Mouse (Mus musculus) ovary, adult 18-20 months (tissue): ENCODE results near the gene Fam173b.

ENCODE experiments used
- DNase-seq: peaks from one replicate; pipeline ENCODE4 v3.0.0; 2022; ENCODE audit warnings: low spot score, mixed read lengths

Fam173b gene

GRCm38 (mm10) chr15:31636091-31636595 is 34.5 kb downstream of the Fam173b start:
- DNase-seq, result peak; percentile 17

DNA sequence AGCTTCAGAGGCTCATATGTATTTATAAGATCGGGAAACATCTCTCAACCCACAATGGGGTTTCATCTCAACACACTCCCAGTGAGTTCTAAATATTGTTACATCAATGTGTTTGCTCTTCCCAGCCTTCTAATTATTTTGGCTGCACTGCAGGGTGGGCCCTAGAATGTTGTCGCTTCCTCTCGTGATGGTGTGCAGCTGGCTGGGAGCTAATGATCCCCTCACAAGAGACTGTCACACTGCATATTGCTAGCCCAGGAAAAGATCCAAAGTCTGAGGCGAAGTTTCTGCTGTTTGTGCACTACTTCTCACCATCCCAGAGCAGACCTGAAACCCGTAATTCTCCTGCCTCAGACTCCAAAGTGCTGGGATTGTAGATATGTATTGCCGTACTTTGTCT is 45.6 kb downstream of the Fam173b start:
- no peak for DNase-seq

GRCm38 (mm10) chr15:31647851-31648569 is 46.4 kb downstream of the Fam173b start:
- DNase-seq, result no peak

DNA sequence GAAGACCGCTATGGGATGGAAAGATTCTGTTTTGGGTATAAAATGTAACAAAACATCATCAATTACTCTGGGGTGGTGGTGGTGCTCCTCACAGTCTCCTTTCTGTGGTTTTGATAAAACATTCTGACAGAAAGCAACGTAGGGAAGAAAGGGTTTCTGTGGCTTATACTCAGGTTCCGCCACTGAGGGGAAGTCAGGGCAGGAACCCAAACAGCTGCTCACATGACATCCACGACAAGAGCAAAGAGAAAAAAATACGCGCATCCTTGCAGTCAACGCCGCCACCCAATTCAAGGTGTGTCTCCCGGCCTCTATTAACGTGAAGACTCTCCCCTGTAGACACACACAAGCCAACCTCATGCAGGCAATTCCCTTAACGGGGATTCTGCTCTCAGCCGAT is 48.0 kb downstream of the Fam173b start:
- no peak for DNase-seq

DNA sequence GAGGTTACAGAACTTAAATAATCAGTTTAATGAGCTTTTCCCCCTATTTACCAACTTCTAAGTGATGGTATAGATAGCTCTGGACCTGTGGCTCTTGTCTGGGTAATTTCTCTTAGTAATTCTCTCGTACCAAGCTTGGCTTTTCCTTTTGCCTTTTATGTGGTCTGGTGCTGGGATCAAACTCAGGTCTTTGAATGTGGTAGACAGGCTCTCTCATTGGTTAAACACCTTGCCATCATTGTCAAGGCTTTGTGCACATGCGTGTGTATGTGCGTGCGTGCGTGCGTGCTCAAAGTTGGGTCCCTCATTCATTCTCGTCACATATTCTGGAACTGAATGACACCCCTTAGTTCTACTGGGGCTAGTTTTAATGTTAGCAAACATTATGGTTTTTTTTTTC is 49.2 kb downstream of the Fam173b start:
- no peak for DNase-seq

GRCm38 (mm10) chr15:31660133-31660795 is 58.6 kb downstream of the Fam173b start:
- DNase-seq, result no peak

- DNase-seq, result no peak
These were observed 59.2 kb downstream of the Fam173b start for GRCm38 (mm10) chr15:31660844-31661243.

DNA sequence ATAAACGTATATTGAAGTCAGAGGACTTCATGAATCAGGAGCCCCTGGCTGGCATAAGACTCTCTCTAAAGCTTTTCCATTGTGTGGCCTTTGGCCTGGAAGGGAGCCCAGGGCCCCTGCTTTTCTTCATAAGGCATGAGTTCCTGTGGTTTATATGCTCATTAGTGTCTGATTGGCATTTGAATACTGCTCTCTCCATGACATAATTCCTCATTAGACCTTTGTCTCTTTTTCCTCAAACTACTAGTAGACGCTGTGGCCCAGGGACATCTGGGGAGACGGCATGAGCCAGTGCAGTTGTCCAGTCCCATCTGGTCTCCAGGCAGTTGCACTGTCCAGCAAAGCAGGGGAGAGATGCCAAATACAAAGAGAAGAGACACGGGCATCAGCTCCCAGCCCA is 60.1 kb downstream of the Fam173b start:
- no peak for DNase-seq

DNA sequence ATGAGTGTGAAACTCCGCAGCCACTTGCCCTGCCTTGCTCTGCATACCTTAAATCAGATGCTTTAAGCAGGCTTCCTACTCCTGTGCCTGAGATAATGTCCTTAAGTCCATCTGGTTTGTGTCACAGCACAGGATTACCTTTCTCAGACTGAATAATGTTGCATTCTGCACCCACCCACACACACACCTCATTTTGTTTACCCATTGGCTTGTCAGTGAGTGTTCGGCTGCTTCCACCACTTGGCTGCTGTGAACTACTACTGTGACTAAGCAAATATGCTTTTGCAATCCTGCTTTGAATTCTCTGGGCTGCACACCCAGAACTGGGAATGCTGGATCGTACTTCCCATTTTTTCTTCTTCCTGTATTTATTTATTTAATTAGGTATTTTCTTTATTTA is 61.4 kb downstream of the Fam173b start:
- DNase-seq, result no peak
